Mouse (Mus musculus) ES-Bruce4 (cell line): Measurements from ENCODE around the gene Anapc15-ps.

ENCODE experiments used
- EP300 ChIP-seq: IDR thresholded peaks from 2 replicates; pipeline ENCODE4 v1.6.1; 2011; ENCODE audit warnings: low read depth, low read length; ENCODE audit not compliant: insufficient read depth
- POLR2A ChIP-seq: IDR thresholded peaks from one replicate; pipeline ENCODE4 v1.8.1; 2011; ENCODE audit warnings: low read length; ENCODE audit not compliant: insufficient read depth

- no peak for TF ChIP-seq EP300
- no peak for TF ChIP-seq POLR2A
Measured at GRCm38 (mm10) chr10:95670781-95671780, 2.2 kb downstream of the Anapc15-ps start.
